Mouse (Mus musculus): Measurements from ENCODE around the gene Upp1. TPM values are rescaled to one million over a fixed set of nuclear protein-coding genes. Genes with fewer than 3 reads are reported as not detected.

Gene Upp1
- polyA plus RNA-seq, 1 experiment from 2014 or later, result 3.4 TPM

- 92% methylated on average over 2 of the region's 2 CpGs for WGBS
- Histone ChIP-seq H3K4me3 (no peak overlapping the region), H3K4me2 (replicated peaks) (no peak overlapping the region), H3K36me3 (no peaks in the 10 kb centered on the region), H3K27me3 (no peaks in the 10 kb centered on the region), H3K9ac (no peak overlapping the region), H3K27ac (no peak overlapping the region), H3K4me1 (no peaks in the 10 kb centered on the region), H3K9me3 (no peaks in the 10 kb centered on the region)
- ATAC-seq (ENCODE audit: insufficient number of reproducible peaks, insufficient read depth, low FRiP score, low TSS enrichment), result no peak
Observed at GRCm38 (mm10) chr11:9167331-9167730, 49.4 kb downstream of the Upp1 start.

GRCm38 (mm10) chr11:9181477-9181876 is 63.6 kb downstream of the Upp1 start:
- no peaks in the 10 kb centered on the region for H3K9me3 ChIP-seq
- no peaks in the 10 kb centered on the region for H3K36me3 ChIP-seq
- no peak overlapping the region for H3K9ac ChIP-seq
- H3K4me2 ChIP-seq (replicated peaks), result no peak overlapping the region
- H3K4me1 ChIP-seq, result no peaks in the 10 kb centered on the region
- H3K4me3 ChIP-seq, result no peak overlapping the region
- no peaks in the 10 kb centered on the region for H3K27me3 ChIP-seq
- H3K27ac ChIP-seq, result no peak overlapping the region
- no peak for ATAC-seq (ENCODE audit: insufficient number of reproducible peaks, insufficient read depth, low FRiP score, low TSS enrichment)
- 81% methylated on average over 1 of the region's 1 CpGs for WGBS

Other genes starting within 250 kb of the Upp1 start
- 0.04 and 0.13 TPM in 2 replicates for gene Pkd1l1, start 144.8 kb upstream of the Upp1 start, polyA plus RNA-seq (2016; fragmentation: Nextera tagmentation; extraction: Ambion mirVana)
- gene Hus1, start 106.9 kb upstream of the Upp1 start, polyA plus RNA-seq (2016; fragmentation: Nextera tagmentation; extraction: Ambion mirVana), result 15.5 and 16.8 TPM in 2 replicates
- gene Gm11992, start 69.5 kb upstream of the Upp1 start, polyA plus RNA-seq (2016; fragmentation: Nextera tagmentation; extraction: Ambion mirVana), result 0.33 and 0.65 TPM in 2 replicates
- gene Sun3, start 69.1 kb upstream of the Upp1 start, polyA plus RNA-seq (2016; fragmentation: Nextera tagmentation; extraction: Ambion mirVana), result 0.14 TPM in 1 of 2 replicates, not detected in the other
- 0.03 and 0.13 TPM in 2 replicates for gene Abca13, start 73.8 kb downstream of the Upp1 start, polyA plus RNA-seq (2016; fragmentation: Nextera tagmentation; extraction: Ambion mirVana)